Mouse (Mus musculus) kidney, adult 8-10 months (tissue): ENCODE data around the gene Vps33b.
A peak's percentile ranks its signal among the peaks of the same experiment; 100 is the strongest.

Experiments used
- DNase-seq, 2 experiments: peaks; one replicate each; pipeline ENCODE4 v3.0.0; 2022

Vps33b gene

GRCm38 (mm10) chr7:80273456-80273855 lies 4.0 kb downstream of the Vps33b start:
- DNase-seq: no peak

GRCm38 (mm10) chr7:80276374-80276773 lies 6.9 kb downstream of the Vps33b start:
- no peak for DNase-seq

GRCm38 (mm10) chr7:80280032-80280431 lies 10.6 kb downstream of the Vps33b start:
- DNase-seq: no peak

- no peak for DNase-seq
These were observed 11.5 kb downstream of the Vps33b start for GRCm38 (mm10) chr7:80280998-80281397.

- no peak for DNase-seq
These were observed 12.2 kb downstream of the Vps33b start for GRCm38 (mm10) chr7:80281646-80282045.

- no peak for DNase-seq
These were observed 13.9 kb downstream of the Vps33b start for GRCm38 (mm10) chr7:80283226-80283918.

GRCm38 (mm10) chr7:80284391-80284790 lies 14.9 kb downstream of the Vps33b start:
- DNase-seq: no peak

- DNase-seq: no peak
These were observed 16.3 kb downstream of the Vps33b start for GRCm38 (mm10) chr7:80285725-80286124.

- no peak for DNase-seq
These were observed 18.3 kb downstream of the Vps33b start for GRCm38 (mm10) chr7:80287736-80288135.

- peak; percentile 98 to 99 for DNase-seq
These were observed 24.8 kb downstream of the Vps33b start, which contains the start of gene Prc1 for GRCm38 (mm10) chr7:80294062-80294763. Gene Prc1 (plus strand): TSS chr7:80294450.

- no peak for DNase-seq
These were observed 25.6 kb downstream of the Vps33b start for GRCm38 (mm10) chr7:80294764-80295648.

GRCm38 (mm10) chr7:80296462-80296861 lies 27.0 kb downstream of the Vps33b start:
- DNase-seq: no peak

- no peak for DNase-seq
These were observed 27.6 kb downstream of the Vps33b start for GRCm38 (mm10) chr7:80297041-80297440.

GRCm38 (mm10) chr7:80298754-80299153 lies 29.3 kb downstream of the Vps33b start:
- DNase-seq: no peak

GRCm38 (mm10) chr7:80299568-80299967 lies 30.1 kb downstream of the Vps33b start:
- DNase-seq: no peak

GRCm38 (mm10) chr7:80301522-80301921 lies 32.1 kb downstream of the Vps33b start:
- no peak for DNase-seq

- no peak for DNase-seq
These were observed 38.3 kb downstream of the Vps33b start for GRCm38 (mm10) chr7:80307766-80308165.

GRCm38 (mm10) chr7:80310771-80311170 lies 41.3 kb downstream of the Vps33b start:
- DNase-seq: no peak

- DNase-seq: no peak
These were observed 46.3 kb downstream of the Vps33b start for GRCm38 (mm10) chr7:80315733-80316132.

- DNase-seq: no peak
These were observed 48.1 kb downstream of the Vps33b start for GRCm38 (mm10) chr7:80317439-80318115.

- no peak for DNase-seq
These were observed 49.2 kb downstream of the Vps33b start for GRCm38 (mm10) chr7:80318670-80319069.

GRCm38 (mm10) chr7:80319846-80320496 lies 50.5 kb downstream of the Vps33b start:
- no peak for DNase-seq
